Mouse (Mus musculus) forebrain, embryonic 12.5 days (tissue): ENCODE results near the gene 2410015M20Rik. TPM values are rescaled to one million over a fixed set of nuclear protein-coding genes. Genes with fewer than 3 reads are reported as not detected.
A peak's percentile ranks its signal among the peaks of the same experiment; 100 is the strongest.

Experiments used
- ATAC-seq: fragments of 200-750 bp; cut with Nextera tagmentation; 2 replicates; pipeline ENCODE4 v1.8.0; 2017; ENCODE audit warnings: moderate TSS enrichment; ENCODE audit not compliant: low FRiP score
- H3K27ac ChIP-seq: fragments of 300-500 bp; sonication (generic); 2 replicates; pipeline ENCODE4 v1.5.1; 2016; ENCODE audit warnings: mild to moderate bottlenecking
- H3K27me3 ChIP-seq: fragments of 300-500 bp; sonication (generic); 2 replicates; pipeline ENCODE4 v1.6.1; 2016; ENCODE audit warnings: mild to moderate bottlenecking
- H3K36me3 ChIP-seq: fragments of 300-500 bp; sonication (generic); replicated peaks from 2 replicates; pipeline ENCODE4 v1.6.1; 2016; ENCODE audit warnings: mild to moderate bottlenecking
- H3K4me1 ChIP-seq: fragments of 300-500 bp; sonication (generic); 2 replicates; pipeline ENCODE4 v1.6.1; 2016
- H3K4me2 ChIP-seq: fragments of 300-500 bp; sonication (generic); 2 replicates; pipeline ENCODE4 v1.6.1; 2016; ENCODE audit warnings: mild to moderate bottlenecking, moderate library complexity
- H3K4me3 ChIP-seq: fragments of 300-500 bp; sonication (generic); replicated peaks from 2 replicates; pipeline ENCODE4 v1.5.1; 2016; ENCODE audit warnings: mild to moderate bottlenecking
- H3K9ac ChIP-seq: fragments of 300-500 bp; sonication (generic); 2 replicates; pipeline ENCODE4 v1.6.1; 2016; ENCODE audit warnings: mild to moderate bottlenecking
- H3K9me3 ChIP-seq: fragments of 300-500 bp; sonication (generic); 2 replicates; pipeline ENCODE4 v1.6.1; 2016
- WGBS: fragments of 180-500 bp; shearing (Covaris S2); methylation state at CpG from one replicate; pipeline ENCODE4 v1.1.7; 2016; 5-methylcytosine and 5-hydroxymethylcytosine counted together
- polyA plus RNA-seq: library from polyadenylated mRNA; unstranded; fragments of >200 nt; fragmentation: Nextera tagmentation; extraction: Ambion mirVana; gene quantifications from 2 replicates; pipeline ENCODE4 v1.2.1, GENCODE M21; 2016

2410015M20Rik gene
- polyA plus RNA-seq, 1 experiment from 2014 or later, result 170 TPM

DNA sequence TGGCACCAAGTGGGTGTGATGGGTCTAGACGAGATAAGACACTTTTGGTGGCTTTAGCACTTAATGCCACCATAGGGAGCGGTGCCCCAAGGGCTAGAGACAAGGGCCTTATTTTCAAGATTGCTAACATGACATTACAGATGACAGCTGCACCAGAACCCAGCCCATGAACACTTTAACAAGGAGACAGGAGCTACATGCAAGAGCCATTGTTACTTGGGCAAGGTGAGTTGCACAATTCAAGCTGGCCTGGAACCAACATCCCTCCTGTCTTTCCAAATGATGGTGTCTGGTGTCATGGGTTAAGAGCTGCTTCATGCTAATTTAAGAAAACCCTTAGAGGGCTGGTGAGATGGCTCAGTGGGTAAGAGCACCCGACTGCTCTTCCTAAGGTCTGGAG is 50.2 kb downstream of the 2410015M20Rik start:
- H3K27ac ChIP-seq, result no peak overlapping the region

DNA sequence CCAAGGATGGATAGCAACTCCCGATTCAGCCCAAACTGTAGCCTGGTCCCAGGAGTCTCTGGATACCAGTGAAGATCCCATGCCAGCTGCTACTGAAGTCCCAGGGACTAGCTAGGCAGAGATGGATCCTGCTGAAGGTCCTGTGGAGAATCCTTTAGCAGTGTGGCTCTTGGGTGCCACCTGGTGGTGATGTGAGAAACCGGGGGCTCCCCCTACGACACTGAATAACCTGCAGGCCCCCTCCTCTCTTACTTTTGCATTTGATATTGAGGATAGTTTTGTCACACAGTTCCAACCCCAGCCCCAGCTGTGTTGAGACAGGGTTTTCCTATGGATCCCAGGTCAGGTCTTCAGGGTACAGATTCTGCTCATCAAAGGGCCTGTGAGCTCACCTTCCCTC is 51.1 kb downstream of the 2410015M20Rik start:
- Histone ChIP-seq H3K4me1 (no peaks in the 10 kb centered on the region), H3K4me3 (no peak overlapping the region), H3K4me2 (no peak overlapping the region), H3K27ac (no peak overlapping the region), H3K9me3 (no peaks in the 10 kb centered on the region), H3K36me3 (peaks cover 28% of the 10 kb centered on the region), H3K27me3 (no peaks in the 10 kb centered on the region), H3K9ac (no peak overlapping the region)
- WGBS, result 20% methylated on average over 3 of the region's 3 CpGs
- ATAC-seq, result peak; percentile 60

More for the DNA sequence above, 50.2 kb downstream of the 2410015M20Rik start:
- Histone ChIP-seq H3K4me3 (no peak overlapping the region), H3K4me2 (no peak overlapping the region), H3K4me1 (no peaks in the 10 kb centered on the region), H3K36me3 (peaks cover 38% of the 10 kb centered on the region), H3K9ac (no peak overlapping the region), H3K9me3 (no peaks in the 10 kb centered on the region), H3K27me3 (no peaks in the 10 kb centered on the region)
- WGBS, result 85% methylated on average over 3 of the region's 3 CpGs
- no peak for ATAC-seq

Other genes starting within 250 kb of the 2410015M20Rik start
- gene Ptprs, start 133.3 kb downstream of the 2410015M20Rik start, polyA plus RNA-seq, result 330 and 331 TPM in 2 replicates
- not detected in 2 replicates for gene Znrf4, start 97.3 kb downstream of the 2410015M20Rik start, polyA plus RNA-seq
- 0.87 and 1.4 TPM in 2 replicates for gene Gm20219, start 55.4 kb downstream of the 2410015M20Rik start, polyA plus RNA-seq
- gene Safb2, start 25.2 kb downstream of the 2410015M20Rik start, polyA plus RNA-seq, result 100 and 104 TPM in 2 replicates
- gene Safb, start 24.9 kb downstream of the 2410015M20Rik start, polyA plus RNA-seq, result 180 and 187 TPM in 2 replicates
- 1,181 and 1,289 TPM in 2 replicates for gene Rpl36, start 3.6 kb upstream of the 2410015M20Rik start, polyA plus RNA-seq
- 54.4 and 55.0 TPM in 2 replicates for gene Lonp1, start 17.1 kb upstream of the 2410015M20Rik start, polyA plus RNA-seq
- 0.42 and 0.77 TPM in 2 replicates for gene Catsperd, start 18.4 kb upstream of the 2410015M20Rik start, polyA plus RNA-seq
- gene Ranbp3, start 63.5 kb upstream of the 2410015M20Rik start, polyA plus RNA-seq, result 119 and 121 TPM in 2 replicates
- 316 and 323 TPM in 2 replicates for gene Ndufa11, start 108.0 kb upstream of the 2410015M20Rik start, polyA plus RNA-seq
- 15.3 and 15.9 TPM in 2 replicates for gene Vmac, start 108.3 kb upstream of the 2410015M20Rik start, polyA plus RNA-seq
- 3.2 and 5.9 TPM in 2 replicates for gene Nrtn, start 147.8 kb upstream of the 2410015M20Rik start, polyA plus RNA-seq
- gene Dus3l, start 155.0 kb upstream of the 2410015M20Rik start, polyA plus RNA-seq, result 46.6 and 49.4 TPM in 2 replicates
- 1.2 and 1.3 TPM in 2 replicates for gene Prr22, start 160.5 kb upstream of the 2410015M20Rik start, polyA plus RNA-seq
- 7.2 and 7.8 TPM in 2 replicates for gene Rfx2, start 221.2 kb upstream of the 2410015M20Rik start, polyA plus RNA-seq